26 mouse cellular contexts compared by ENCODE assay signal in genomic region chr3:100228981-100229380, GRCm38 (mm10).
DNase-seq lines count a peak whose midpoint lies in the region; ATAC-seq lines count a peak whose summit lies in the region.
"Had no signal": no experiment of that assay in that cellular context is flagged by ENCODE, and none has a peak within 500 bp of the region (broad histone marks: within the 10 kb centered on the region; RNA-seq: fewer than 3 reads in every experiment).

No protein-coding gene starts in this region.

- H3K9me3 ChIP-seq in kidney, embryonic 14.5 days (ENCODE audit: control insufficient read depth, low read length) = no peaks in the 10 kb centered on the region
- H3K9me3 ChIP-seq: forebrain, embryonic 10.5 days; forebrain, embryonic 13.5 days; heart, embryonic 12.5 days; heart, embryonic 15.5 days had no signal

- H3K4me2 ChIP-seq in kidney, embryonic 14.5 days (replicated peaks; ENCODE audit: low read depth, low read length) = no peak overlapping the region
- H3K4me2 ChIP-seq: forebrain, embryonic 13.5 days; heart, embryonic 12.5 days; heart, embryonic 15.5 days; hindbrain, embryonic 14.5 days had no signal

- H3K9ac ChIP-seq in kidney, embryonic 14.5 days (ENCODE audit: low read depth, low read length) = no peak overlapping the region
- H3K9ac ChIP-seq: forebrain, embryonic 13.5 days; heart, embryonic 12.5 days; heart, embryonic 15.5 days; hindbrain, embryonic 14.5 days had no signal

- DNase-seq in kidney, adult 11 months = peak; percentile 53
- DNase-seq in Muller cell, postnatal 12 days (ENCODE audit: inconsistent ontology term) = peak; percentile 65
- DNase-seq in kidney, adult 8-10 months = peak; percentile 54 to 64
- DNase-seq in kidney, postnatal 14 days = peak; percentile 45
- no peak for DNase-seq in liver
- DNase-seq: adrenal gland, postnatal 10 days; adrenal gland, postnatal 36 days; B cell, adult 2 months; cerebellum, adult 18-20 months; cerebellum, adult 9-10 months; cerebellum, postnatal 14 days; gastrocnemius, adult 2 months; gastrocnemius, postnatal 14 days; heart, adult 18-20 months; heart, postnatal 10 days; heart, postnatal 4 days had no signal

- 86% methylated on average over 3 of the region's 3 CpGs for WGBS in kidney, embryonic 14.5 days

- no peak overlapping the region for H3K27ac ChIP-seq in kidney, embryonic 14.5 days (ENCODE audit: low read depth, low read length)
- H3K27ac ChIP-seq: forebrain, embryonic 10.5 days; forebrain, embryonic 13.5 days; gastrocnemius, adult 2 months; heart, embryonic 15.5 days; hindbrain, embryonic 14.5 days; hindbrain, postnatal 0 days had no signal

- no peaks in the 10 kb centered on the region for H3K27me3 ChIP-seq in kidney, embryonic 14.5 days (ENCODE audit: control insufficient read depth, insufficient read depth, low read length)
- H3K27me3 ChIP-seq: forebrain, embryonic 13.5 days; heart, embryonic 12.5 days; heart, embryonic 15.5 days had no signal

- no peak overlapping the region for H3K4me3 ChIP-seq in kidney, embryonic 14.5 days (ENCODE audit: low read length)
- H3K4me3 ChIP-seq: forebrain, embryonic 10.5 days; forebrain, embryonic 13.5 days; gastrocnemius, adult 2 months; heart, embryonic 12.5 days; heart, embryonic 15.5 days had no signal

- ATAC-seq in kidney, embryonic 14.5 days (ENCODE audit: low FRiP score, low TSS enrichment) = no peak
- ATAC-seq in inflammation-experienced regulatory T-cells, adult 6 months = no peak
- no peak for ATAC-seq in CD4-positive, CD25-positive, alpha-beta regulatory T cell, adult 4 months
- ATAC-seq: forebrain, embryonic 13.5 days; forebrain, embryonic 16.5 days; hindbrain, postnatal 0 days had no signal

- no peaks in the 10 kb centered on the region for H3K4me1 ChIP-seq in kidney, embryonic 14.5 days (ENCODE audit: control insufficient read depth, insufficient read depth, low read length)
- H3K4me1 ChIP-seq: forebrain, embryonic 10.5 days; forebrain, embryonic 13.5 days; heart, embryonic 15.5 days had no signal

- no peaks in the 10 kb centered on the region for H3K36me3 ChIP-seq in kidney, embryonic 14.5 days (ENCODE audit: control insufficient read depth, insufficient read depth, low read length)
- H3K36me3 ChIP-seq: forebrain, embryonic 10.5 days; heart, embryonic 12.5 days; heart, embryonic 15.5 days had no signal
